Mouse (Mus musculus) small intestine, adult 2 months (tissue): ENCODE results near the gene Fcna. TPM values are rescaled to one million over a fixed set of nuclear protein-coding genes. Genes with fewer than 3 reads are reported as not detected.

Experiments used
- H3K27ac ChIP-seq: fragments of 200-500 bp; 2 replicates; pipeline ENCODE4 v1.5.1; 2012; ENCODE audit warnings: low read depth, low read length, control low read depth, inconsistent platforms; ENCODE audit not compliant: insufficient read depth
- H3K27me3 ChIP-seq: fragments of 200-500 bp; 2 replicates; pipeline ENCODE4 v1.6.1; 2012; ENCODE audit warnings: mild to moderate bottlenecking, moderate library complexity, low read length, inconsistent platforms; ENCODE audit not compliant: control insufficient read depth, insufficient read depth
- H3K36me3 ChIP-seq: fragments of 200-500 bp; 2 replicates; pipeline ENCODE4 v1.6.1; 2012; ENCODE audit warnings: mild to moderate bottlenecking, low read length, control low read depth, inconsistent platforms; ENCODE audit not compliant: control insufficient read depth, insufficient read depth
- H3K4me1 ChIP-seq: fragments of 200-500 bp; 2 replicates; pipeline ENCODE4 v1.6.1; 2012; ENCODE audit warnings: low read length, inconsistent platforms, mixed read lengths; ENCODE audit not compliant: control insufficient read depth, insufficient read depth, insufficient read length
- H3K4me3 ChIP-seq: fragments of 200-500 bp; 2 replicates; pipeline ENCODE4 v1.5.1; 2012; ENCODE audit warnings: low read depth, mild to moderate bottlenecking, control low read depth, inconsistent platforms, low read length, moderate library complexity
- CTCF ChIP-seq: fragments of 200-500 bp; IDR thresholded peaks from 2 replicates; pipeline ENCODE4 v1.5.1; 2012; ENCODE audit warnings: low read depth, mild to moderate bottlenecking, control low read depth, inconsistent platforms, low read length, moderate library complexity, mixed read lengths; ENCODE audit not compliant: insufficient replicate concordance, insufficient read length; ENCODE audit errors: extremely low read depth
- POLR2A ChIP-seq: fragments of 200-500 bp; IDR thresholded peaks from 2 replicates; pipeline ENCODE4 v1.6.1; 2012; ENCODE audit warnings: low read depth, mild to moderate bottlenecking, control low read depth, inconsistent platforms, low read length, moderate library complexity
- WGBS: fragments of 180-500 bp; shearing (Covaris S2); methylation state at CpG from one replicate; pipeline ENCODE4 v1.1.7; 2018; 5-methylcytosine and 5-hydroxymethylcytosine counted together
- polyA plus RNA-seq: library from polyadenylated mRNA; depleted of rRNA; stranded (reverse); fragments of >200 nt; gene quantifications from 2 replicates; pipeline ENCODE4 v1.2.3, GENCODE M21; 2012

Fcna gene
- polyA plus RNA-seq, 1 experiment: 0.65 TPM

GRCm38 (mm10) chr2:25657652-25658051 is 29.8 kb upstream of the Fcna start, which contains the start of gene Lcn5:
Gene Lcn5, plus strand, starts transcription at chr2:25657952.
- TF ChIP-seq POLR2A: no peak
- no peak for TF ChIP-seq CTCF
- Histone ChIP-seq H3K4me3 (no peak within 1 kb of the TSS), H3K27ac (no peak within 1 kb of the TSS), H3K4me1 (peaks cover 3% of the 10 kb centered on the region; the same call in 1 of the 2 replicates), H3K36me3 (no peaks in the 10 kb centered on the region), H3K27me3 (no peaks in the 10 kb centered on the region)

- no peaks in the 10 kb centered on the region for H3K27me3 ChIP-seq
- no peak overlapping the region for H3K27ac ChIP-seq
- no peaks in the 10 kb centered on the region for H3K36me3 ChIP-seq
- 61% methylated on average over 4 of the region's 4 CpGs for WGBS
- no peak overlapping the region for H3K4me3 ChIP-seq
- no peak for TF ChIP-seq POLR2A
- no peak for TF ChIP-seq CTCF
- H3K4me1 ChIP-seq: peaks cover 3% of the 10 kb centered on the region; the same call in 1 of the 2 replicates
Observed at GRCm38 (mm10) chr2:25657246-25657645, 29.4 kb upstream of the Fcna start.

GRCm38 (mm10) chr2:25656691-25657090 is 28.9 kb upstream of the Fcna start:
- H3K4me3 ChIP-seq: no peak overlapping the region
- WGBS: 84% methylated on average over 4 of the region's 4 CpGs
- TF ChIP-seq CTCF (no peak), POLR2A (no peak)
- H3K27me3 ChIP-seq: no peaks in the 10 kb centered on the region
- peaks cover 3% of the 10 kb centered on the region; the same call in 1 of the 2 replicates for H3K4me1 ChIP-seq
- no peaks in the 10 kb centered on the region for H3K36me3 ChIP-seq
- H3K27ac ChIP-seq: no peak overlapping the region

GRCm38 (mm10) chr2:25654502-25654901 is 26.7 kb upstream of the Fcna start:
- H3K27ac ChIP-seq: no peak overlapping the region
- no peak for TF ChIP-seq POLR2A
- TF ChIP-seq CTCF: no peak
- H3K27me3 ChIP-seq: no peaks in the 10 kb centered on the region
- H3K4me3 ChIP-seq: no peak overlapping the region
- 40% methylated on average over 1 of the region's 1 CpGs for WGBS
- peaks cover 3% of the 10 kb centered on the region; the same call in 1 of the 2 replicates for H3K4me1 ChIP-seq
- H3K36me3 ChIP-seq: no peaks in the 10 kb centered on the region

GRCm38 (mm10) chr2:25652902-25653301 is 25.1 kb upstream of the Fcna start, which contains the start of gene Lcn8:
Gene Lcn8, plus strand, starts transcription at chr2:25653120.
- Histone ChIP-seq H3K27ac (no peak within 1 kb of the TSS), H3K27me3 (no peaks in the 10 kb centered on the region), H3K4me1 (no peaks in the 10 kb centered on the region), H3K4me3 (no peak within 1 kb of the TSS), H3K36me3 (no peaks in the 10 kb centered on the region)
- 61% methylated on average over 2 of the region's 2 CpGs for WGBS
- TF ChIP-seq POLR2A (no peak), CTCF (no peak)

GRCm38 (mm10) chr2:25639890-25640289 is 12.1 kb upstream of the Fcna start:
- Histone ChIP-seq H3K36me3 (no peaks in the 10 kb centered on the region), H3K4me1 (no peaks in the 10 kb centered on the region)
- TF ChIP-seq POLR2A: no peak
- TF ChIP-seq CTCF: peak; percentile 54; the same call in 1 of the 2 replicates

GRCm38 (mm10) chr2:25634046-25634445 is 6.2 kb upstream of the Fcna start:
- TF ChIP-seq CTCF (no peak), POLR2A (no peak)
- Histone ChIP-seq H3K36me3 (no peaks in the 10 kb centered on the region), H3K4me1 (no peaks in the 10 kb centered on the region), H3K27ac (no peak overlapping the region), H3K4me3 (no peak overlapping the region), H3K27me3 (no peaks in the 10 kb centered on the region)
- 56% methylated on average over 1 of the region's 1 CpGs for WGBS

More at GRCm38 (mm10) chr2:25639890-25640289, 12.1 kb upstream of the Fcna start:
- no peaks in the 10 kb centered on the region for H3K27me3 ChIP-seq
- WGBS: 19% methylated on average over 6 of the region's 6 CpGs
- H3K27ac ChIP-seq: no peak overlapping the region
- H3K4me3 ChIP-seq: no peak overlapping the region
